Mouse (Mus musculus): ENCODE results near the gene Mob4. TPM values are rescaled to one million over a fixed set of nuclear protein-coding genes. Genes with fewer than 3 reads are reported as not detected.

The Mob4 gene
- total RNA-seq, 1 experiment, result 37.0 TPM

- no peaks in the 10 kb centered on the region for H3K9me3 ChIP-seq (ENCODE audit: control insufficient read depth, insufficient read depth, low read depth, low read length)
- H3K4me3 ChIP-seq (ENCODE audit: insufficient read depth in 1 of 2, low read depth in 1 of 2, low read length in 2 of 2, poor library complexity in 1 of 2, severe bottlenecking in 1 of 2), result no peak overlapping the region
- peaks cover 0 to 2% of the 10 kb centered on the region in 2 experiments; a peak in 1 of 4 replicates for H3K4me1 ChIP-seq (ENCODE audit: control insufficient read depth in 2 of 2, insufficient read depth in 2 of 2, low read length in 2 of 2, poor library complexity in 1 of 2)
- in situ Hi-C loops (cut with MboI; ENCODE audit: low sequenced_read_pairs in 2 of 2, unreplicated experiment in 2 of 2), result no loop called here
- TF ChIP-seq HCFC1 (IDR thresholded peaks at IDR 0.05; ENCODE audit: borderline replicate concordance, insufficient read depth, low read length), result no peak
- TF ChIP-seq ZNF384 (IDR thresholded peaks at IDR 0.05; ENCODE audit: low read depth, low read length), result no peak
- no peak for TF ChIP-seq CHD2 (IDR thresholded peaks at IDR 0.05; ENCODE audit: low read depth, low read length)
- TF ChIP-seq MAFK (IDR thresholded peaks at IDR 0.05; ENCODE audit: insufficient read depth, low read depth, low read length), result no peak
- no peak for TF ChIP-seq ZC3H11A (IDR thresholded peaks at IDR 0.05; ENCODE audit: borderline replicate concordance, low read depth, low read length)
- H3K27ac ChIP-seq (ENCODE audit: insufficient read depth, low read depth, low read length, poor library complexity, severe bottlenecking), result no peak overlapping the region; the same call in 1 of the 2 replicates
- H3K36me3 ChIP-seq (ENCODE audit: control insufficient read depth, insufficient read depth, low read length, poor library complexity, severe bottlenecking), result peaks cover 10% of the 10 kb centered on the region
- no peak overlapping the region for H3K9ac ChIP-seq (ENCODE audit: insufficient read depth, low read depth, low read length, poor library complexity, severe bottlenecking)
- DNase-seq (ENCODE audit: low read depth, low spot score), result no peak
Observed at GRCm38 (mm10) chr1:55092056-55092455, 39.0 kb upstream of the Mob4 start.

GRCm38 (mm10) chr1:55092469-55092868, 38.6 kb upstream of the Mob4 start:
- Histone ChIP-seq H3K36me3 (ENCODE audit: control insufficient read depth, insufficient read depth, low read length, poor library complexity, severe bottlenecking) (peaks cover 10% of the 10 kb centered on the region), H3K9me3 (ENCODE audit: control insufficient read depth, insufficient read depth, low read depth, low read length) (no peaks in the 10 kb centered on the region), H3K27ac (ENCODE audit: insufficient read depth, low read depth, low read length, poor library complexity, severe bottlenecking) (no peak overlapping the region), H3K4me1 (ENCODE audit: control insufficient read depth in 2 of 2, insufficient read depth in 2 of 2, low read length in 2 of 2, poor library complexity in 1 of 2) (peaks cover 0 to 2% of the 10 kb centered on the region in 2 experiments; a peak in 1 of 4 replicates), H3K4me3 (ENCODE audit: insufficient read depth in 1 of 2, low read depth in 1 of 2, low read length in 2 of 2, poor library complexity in 1 of 2, severe bottlenecking in 1 of 2) (no peak overlapping the region), H3K9ac (ENCODE audit: insufficient read depth, low read depth, low read length, poor library complexity, severe bottlenecking) (no peak overlapping the region)
- in situ Hi-C loops (cut with MboI; ENCODE audit: low sequenced_read_pairs in 2 of 2, unreplicated experiment in 2 of 2), result no loop called here
- DNase-seq (ENCODE audit: low read depth, low spot score), result no peak
- TF ChIP-seq ZNF384 (IDR thresholded peaks at IDR 0.05; ENCODE audit: low read depth, low read length) (no peak), MAFK (IDR thresholded peaks at IDR 0.05; ENCODE audit: insufficient read depth, low read depth, low read length) (no peak), CHD2 (IDR thresholded peaks at IDR 0.05; ENCODE audit: low read depth, low read length) (no peak), HCFC1 (IDR thresholded peaks at IDR 0.05; ENCODE audit: borderline replicate concordance, insufficient read depth, low read length) (no peak)

GRCm38 (mm10) chr1:55106919-55107585, 24.0 kb upstream of the Mob4 start:
- Histone ChIP-seq H3K4me3 (ENCODE audit: insufficient read depth in 1 of 2, low read depth in 1 of 2, low read length in 2 of 2, poor library complexity in 1 of 2, severe bottlenecking in 1 of 2) (no peak overlapping the region), H3K27ac (ENCODE audit: insufficient read depth, low read depth, low read length, poor library complexity, severe bottlenecking) (peak overlapping the region; percentile 95), H3K4me1 (ENCODE audit: control insufficient read depth in 2 of 2, insufficient read depth in 2 of 2, low read length in 2 of 2, poor library complexity in 1 of 2) (peaks cover 5 to 27% of the 10 kb centered on the region in 2 experiments), H3K9me3 (ENCODE audit: control insufficient read depth, insufficient read depth, low read depth, low read length) (no peaks in the 10 kb centered on the region), H3K9ac (ENCODE audit: insufficient read depth, low read depth, low read length, poor library complexity, severe bottlenecking) (peak overlapping the region; percentile 26; the same call in 1 of the 2 replicates), H3K36me3 (ENCODE audit: control insufficient read depth, insufficient read depth, low read length, poor library complexity, severe bottlenecking) (no peaks in the 10 kb centered on the region)
- TF ChIP-seq MAFK (IDR thresholded peaks at IDR 0.05; ENCODE audit: insufficient read depth, low read depth, low read length), result no peak
- TF ChIP-seq ZC3H11A (IDR thresholded peaks at IDR 0.05; ENCODE audit: borderline replicate concordance, low read depth, low read length), result no peak
- no peak for TF ChIP-seq CHD2 (IDR thresholded peaks at IDR 0.05; ENCODE audit: low read depth, low read length)
- TF ChIP-seq ZNF384 (IDR thresholded peaks at IDR 0.05; ENCODE audit: low read depth, low read length), result no peak
- no peak for TF ChIP-seq HCFC1 (IDR thresholded peaks at IDR 0.05; ENCODE audit: borderline replicate concordance, insufficient read depth, low read length)
- in situ Hi-C loops (cut with MboI; ENCODE audit: low sequenced_read_pairs in 2 of 2, unreplicated experiment in 2 of 2), result no loop called here
- no peak for DNase-seq (ENCODE audit: low read depth, low spot score)

GRCm38 (mm10) chr1:55107644-55108043, 23.4 kb upstream of the Mob4 start:
- in situ Hi-C loops (cut with MboI; ENCODE audit: low sequenced_read_pairs in 2 of 2, unreplicated experiment in 2 of 2), result no loop called here
- H3K9ac ChIP-seq (ENCODE audit: insufficient read depth, low read depth, low read length, poor library complexity, severe bottlenecking), result peak overlapping the region; percentile 26; the same call in 1 of the 2 replicates
- no peaks in the 10 kb centered on the region for H3K36me3 ChIP-seq (ENCODE audit: control insufficient read depth, insufficient read depth, low read length, poor library complexity, severe bottlenecking)
- TF ChIP-seq ZNF384 (IDR thresholded peaks at IDR 0.05; ENCODE audit: low read depth, low read length), result no peak
- H3K4me3 ChIP-seq (ENCODE audit: insufficient read depth in 1 of 2, low read depth in 1 of 2, low read length in 2 of 2, poor library complexity in 1 of 2, severe bottlenecking in 1 of 2), result no peak overlapping the region
- H3K27ac ChIP-seq (ENCODE audit: insufficient read depth, low read depth, low read length, poor library complexity, severe bottlenecking), result peak overlapping the region; percentile 95
- DNase-seq (ENCODE audit: low read depth, low spot score), result no peak
- peaks cover 3 to 29% of the 10 kb centered on the region in 2 experiments for H3K4me1 ChIP-seq (ENCODE audit: control insufficient read depth in 2 of 2, insufficient read depth in 2 of 2, low read length in 2 of 2, poor library complexity in 1 of 2)
- H3K9me3 ChIP-seq (ENCODE audit: control insufficient read depth, insufficient read depth, low read depth, low read length), result no peaks in the 10 kb centered on the region

- H3K9me3 ChIP-seq (ENCODE audit: control insufficient read depth, insufficient read depth, low read depth, low read length), result no peaks in the 10 kb centered on the region
- no peak overlapping the region for H3K4me3 ChIP-seq (ENCODE audit: insufficient read depth in 1 of 2, low read depth in 1 of 2, low read length in 2 of 2, poor library complexity in 1 of 2, severe bottlenecking in 1 of 2)
- DNase-seq (ENCODE audit: low read depth, low spot score), result peak; percentile 86
- in situ Hi-C loops (cut with MboI; ENCODE audit: low sequenced_read_pairs in 2 of 2, unreplicated experiment in 2 of 2), result no loop called here
- TF ChIP-seq ZNF384 (IDR thresholded peaks at IDR 0.05; ENCODE audit: low read depth, low read length) (peak; percentile 89), ZC3H11A (IDR thresholded peaks at IDR 0.05; ENCODE audit: borderline replicate concordance, low read depth, low read length) (no peak)
- H3K4me1 ChIP-seq (ENCODE audit: control insufficient read depth in 2 of 2, insufficient read depth in 2 of 2, low read length in 2 of 2, poor library complexity in 1 of 2), result peaks cover 3 to 26% of the 10 kb centered on the region in 2 experiments
- no peaks in the 10 kb centered on the region for H3K36me3 ChIP-seq (ENCODE audit: control insufficient read depth, insufficient read depth, low read length, poor library complexity, severe bottlenecking)
- peak overlapping the region; percentile 99 for H3K27ac ChIP-seq (ENCODE audit: insufficient read depth, low read depth, low read length, poor library complexity, severe bottlenecking)
- peak overlapping the region; percentile 69 for H3K9ac ChIP-seq (ENCODE audit: insufficient read depth, low read depth, low read length, poor library complexity, severe bottlenecking)
Observed at GRCm38 (mm10) chr1:55108473-55108872, 22.6 kb upstream of the Mob4 start.
